Mouse (Mus musculus): ENCODE results near the gene Begain.

The Begain gene

DNA sequence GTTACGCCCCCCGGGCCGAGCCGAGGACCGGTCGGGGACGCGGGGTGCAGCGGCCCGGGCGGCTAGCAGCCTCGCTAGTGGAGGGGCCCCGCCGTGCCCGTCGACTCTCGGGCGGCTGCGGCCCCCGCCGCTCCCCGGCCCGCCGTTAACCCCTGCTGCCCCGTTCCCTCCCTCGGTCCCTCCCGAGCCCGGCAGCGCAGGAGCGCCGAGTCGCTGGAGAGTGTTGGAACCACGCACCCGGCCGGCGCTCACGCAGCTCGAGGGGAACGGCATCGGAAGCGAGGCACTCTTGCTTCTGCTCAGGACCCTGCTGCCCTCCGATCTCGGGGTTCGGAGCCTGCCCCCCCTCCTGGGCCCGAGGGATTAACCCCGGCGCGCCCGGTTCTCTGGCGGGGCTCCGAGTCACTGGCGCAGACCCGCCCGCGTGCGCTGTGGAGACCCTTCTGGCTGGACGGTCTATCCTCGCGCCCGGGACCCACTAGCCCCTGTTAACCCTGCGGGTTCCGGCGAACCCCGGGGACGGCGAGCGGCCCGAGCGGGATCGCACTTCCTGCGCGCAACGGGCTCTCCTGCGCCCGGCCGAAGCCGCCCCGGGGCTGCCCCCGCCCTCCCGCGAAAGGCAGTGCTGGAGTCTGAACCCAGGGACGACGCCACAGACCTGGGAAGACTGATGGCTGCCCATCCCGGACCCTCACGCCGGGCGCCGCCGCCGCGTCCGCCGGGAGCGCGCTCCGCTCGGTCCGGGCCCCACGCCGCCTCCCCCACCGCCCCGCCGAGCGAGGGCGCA is 14.8 kb downstream of the Begain start:
- no peak for DNase-seq (ENCODE audit: low spot score in 2 of 2)

DNA sequence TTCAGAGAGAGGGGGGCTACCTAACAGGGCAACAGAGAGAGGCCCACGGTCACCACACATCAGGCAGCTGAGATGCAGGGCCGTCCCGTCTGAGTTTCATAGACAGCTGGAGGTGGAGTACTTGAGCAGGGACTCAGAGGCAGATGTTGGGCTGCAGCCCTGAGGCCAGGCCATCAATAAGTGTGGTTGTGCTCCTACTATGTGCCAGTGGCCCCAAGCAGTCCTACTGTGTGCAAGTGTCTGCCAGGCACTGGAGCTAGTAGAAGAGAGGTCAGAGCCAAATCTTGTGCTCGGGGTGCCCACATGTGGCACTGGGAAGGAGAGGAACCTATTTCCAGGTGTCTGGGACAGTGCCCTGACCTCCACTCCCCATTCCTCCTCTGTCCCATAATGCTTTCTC is 18.1 kb downstream of the Begain start:
- DNase-seq (ENCODE audit: low spot score in 2 of 2) = no peak

DNA sequence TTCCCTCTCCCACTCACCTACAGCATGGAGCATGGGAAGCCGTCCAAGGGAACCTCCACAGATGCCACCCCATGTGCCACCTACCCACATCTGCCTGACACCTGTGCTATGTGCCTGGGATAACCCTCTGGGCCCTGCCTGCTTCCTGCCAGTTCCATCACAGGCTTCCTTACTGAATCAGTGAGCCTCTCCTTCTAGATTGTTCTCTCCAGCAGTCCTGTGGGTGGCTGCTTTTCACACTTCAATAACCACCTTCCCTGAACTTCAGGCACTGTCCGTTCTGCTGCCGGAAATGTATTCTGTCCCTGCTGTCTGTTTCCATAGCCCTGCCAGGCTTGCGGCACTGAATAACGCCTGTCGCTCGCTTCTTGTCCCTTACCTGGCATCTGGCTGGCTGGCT is 22.4 kb downstream of the Begain start:
- no peak for DNase-seq (ENCODE audit: low spot score in 2 of 2)

DNA sequence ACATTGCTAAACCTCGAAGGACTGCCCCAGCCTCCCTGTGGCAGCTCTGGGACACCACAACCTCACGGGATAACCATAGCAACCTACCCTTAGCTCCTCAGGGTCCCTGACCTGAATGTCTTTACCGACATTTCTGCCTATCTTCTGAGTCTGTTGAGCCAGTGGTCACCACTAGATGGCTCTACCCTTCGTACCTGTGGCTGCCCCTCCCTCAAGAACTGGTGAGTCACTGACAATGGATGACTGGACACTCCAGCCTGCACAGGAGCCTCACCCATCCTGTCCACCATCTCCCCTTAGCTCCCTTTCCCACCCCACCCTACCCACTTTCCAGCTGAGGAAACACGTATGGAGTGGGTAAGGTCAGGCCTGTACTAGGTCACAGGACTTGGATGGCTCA is 23.5 kb downstream of the Begain start:
- DNase-seq (ENCODE audit: low spot score in 2 of 2) = no peak

DNA sequence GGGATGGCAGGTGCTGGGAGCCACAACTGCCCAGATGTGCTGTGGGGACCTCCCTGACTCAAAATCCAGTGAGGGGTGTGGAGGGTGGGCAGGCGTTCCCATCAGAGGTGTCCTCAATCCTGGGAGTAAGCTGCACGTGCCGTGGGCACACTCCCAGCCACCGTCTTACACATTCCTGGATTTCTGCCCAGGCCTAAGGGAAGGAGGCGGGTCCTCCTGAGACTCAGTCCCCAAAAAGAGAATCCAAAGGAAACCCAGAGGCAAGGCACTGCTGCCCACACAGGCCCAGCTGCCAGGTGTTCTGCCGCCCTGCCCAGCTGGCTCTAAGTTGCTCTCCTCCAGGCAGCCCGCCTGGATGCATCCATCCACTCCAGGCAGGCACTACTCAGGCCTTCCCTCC is 28.7 kb downstream of the Begain start:
- no peak for DNase-seq (ENCODE audit: low spot score in 2 of 2)

DNA sequence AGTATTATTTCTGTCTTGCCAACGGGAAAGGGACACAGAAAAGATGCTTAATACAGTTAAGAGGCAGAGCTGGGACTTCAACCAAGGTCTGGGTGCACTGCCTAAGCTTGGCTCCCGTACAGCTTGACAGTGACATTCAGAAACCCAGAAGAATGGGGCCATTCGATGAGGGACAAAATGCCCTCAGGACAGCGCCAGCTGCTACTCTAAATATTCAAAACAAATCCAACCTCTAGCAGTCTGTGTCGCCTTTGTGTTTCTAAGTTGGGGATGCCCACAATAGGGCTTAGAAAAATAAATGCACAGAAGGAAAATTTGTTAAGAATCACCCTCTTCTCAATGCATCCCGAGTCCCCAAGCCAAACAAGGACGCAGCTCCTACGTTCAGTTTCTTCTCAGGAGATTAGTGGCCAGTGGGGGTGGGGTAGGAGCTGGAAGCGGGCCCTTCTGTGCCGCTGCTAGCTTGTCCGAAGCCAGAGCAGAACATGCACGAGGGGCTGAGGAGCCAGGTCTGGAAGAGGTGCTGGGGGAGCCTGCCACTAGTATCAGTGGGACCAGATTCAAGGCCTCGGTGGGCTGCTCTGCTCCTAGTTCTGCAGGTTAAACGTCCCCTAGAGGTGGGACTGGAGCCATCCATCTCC is 29.7 kb downstream of the Begain start:
- no peak for DNase-seq (ENCODE audit: low spot score in 2 of 2)

DNA sequence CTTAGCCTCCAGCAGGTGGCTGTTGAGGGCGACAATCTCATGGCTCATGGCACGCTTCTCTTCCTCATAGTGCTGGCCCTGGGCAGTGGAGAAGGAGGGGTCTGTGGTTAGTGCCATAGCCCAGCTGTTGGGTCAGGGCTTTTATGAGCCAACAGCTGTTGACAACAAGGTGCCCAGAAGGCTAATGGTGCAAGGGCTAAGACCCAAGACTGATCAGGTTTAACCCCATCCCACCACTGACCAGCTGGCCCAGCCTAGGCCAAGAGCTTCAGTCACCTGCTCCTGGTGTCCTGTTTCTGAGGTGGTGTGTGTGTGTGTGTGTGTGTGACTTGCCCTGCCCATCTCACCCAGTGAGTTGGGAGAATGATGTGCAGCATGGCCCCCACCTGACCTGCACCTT is 31.0 kb downstream of the Begain start:
- DNase-seq (ENCODE audit: low spot score in 2 of 2) = no peak

DNA sequence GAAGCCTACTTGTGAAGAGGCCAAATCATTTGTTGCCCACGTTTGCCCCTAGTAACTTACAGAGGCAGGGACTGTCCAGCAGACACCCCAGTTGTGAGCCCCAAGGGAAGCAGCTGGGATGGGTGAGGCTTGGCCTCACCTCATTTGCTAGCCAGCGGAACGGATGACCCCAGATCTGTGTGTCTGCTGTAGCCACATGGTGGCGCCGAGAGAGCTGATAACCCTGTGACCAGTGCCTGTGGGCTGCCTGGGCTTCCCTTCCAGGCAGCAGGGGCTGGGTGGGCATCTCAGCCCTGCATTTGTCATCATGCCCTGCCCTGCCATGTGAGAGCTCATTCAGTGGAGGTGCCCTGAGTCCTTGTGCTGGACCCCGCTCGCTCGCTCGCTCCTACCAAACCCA is 44.2 kb downstream of the Begain start:
- DNase-seq (ENCODE audit: low spot score in 2 of 2) = no peak

DNA sequence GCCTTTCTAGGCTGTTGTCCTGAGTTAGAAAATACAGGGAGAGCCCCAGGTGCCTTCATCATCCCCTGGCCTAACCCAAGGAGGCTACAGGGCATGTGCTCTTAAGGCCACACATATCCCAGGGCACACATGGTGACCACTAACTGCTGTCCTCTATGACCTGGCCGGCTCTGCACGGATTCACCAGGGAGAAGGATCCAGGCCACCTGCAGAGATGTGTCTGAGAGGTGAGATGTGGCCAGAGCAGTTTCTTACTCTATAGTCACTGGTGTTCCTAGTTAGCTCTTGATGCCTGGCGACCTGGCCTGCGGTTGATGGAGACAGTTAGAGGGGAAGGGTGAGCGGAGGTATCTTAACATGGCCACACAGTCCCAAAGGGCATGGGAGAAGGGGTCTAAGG is 45.1 kb downstream of the Begain start:
- DNase-seq (ENCODE audit: low spot score in 2 of 2) = no peak

DNA sequence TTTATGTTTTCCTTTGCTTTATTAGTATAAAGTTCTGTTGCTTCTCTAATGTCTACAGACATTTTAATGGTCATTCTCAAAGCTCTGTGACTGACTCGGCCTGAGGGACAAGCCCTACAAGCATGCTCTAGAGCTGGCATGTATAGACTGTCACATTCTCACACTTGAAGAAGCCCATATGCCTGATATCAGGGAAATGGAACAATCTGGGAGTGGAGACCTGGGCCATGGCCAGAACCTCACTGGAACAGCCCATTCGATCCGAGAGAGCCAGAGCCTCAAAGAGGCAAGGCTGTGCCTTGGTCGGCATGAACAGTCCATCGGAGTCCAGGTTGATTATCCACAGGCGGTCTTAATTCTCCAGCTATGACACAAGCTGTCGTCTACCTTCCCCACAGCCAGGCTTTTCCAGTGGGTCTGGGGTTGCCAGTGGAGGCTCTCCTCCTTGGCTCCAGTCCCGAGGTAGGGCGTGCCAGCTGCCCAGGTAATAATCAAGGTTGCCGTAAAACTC is 45.8 kb downstream of the Begain start:
- DNase-seq (ENCODE audit: low spot score in 2 of 2) = no peak

DNA sequence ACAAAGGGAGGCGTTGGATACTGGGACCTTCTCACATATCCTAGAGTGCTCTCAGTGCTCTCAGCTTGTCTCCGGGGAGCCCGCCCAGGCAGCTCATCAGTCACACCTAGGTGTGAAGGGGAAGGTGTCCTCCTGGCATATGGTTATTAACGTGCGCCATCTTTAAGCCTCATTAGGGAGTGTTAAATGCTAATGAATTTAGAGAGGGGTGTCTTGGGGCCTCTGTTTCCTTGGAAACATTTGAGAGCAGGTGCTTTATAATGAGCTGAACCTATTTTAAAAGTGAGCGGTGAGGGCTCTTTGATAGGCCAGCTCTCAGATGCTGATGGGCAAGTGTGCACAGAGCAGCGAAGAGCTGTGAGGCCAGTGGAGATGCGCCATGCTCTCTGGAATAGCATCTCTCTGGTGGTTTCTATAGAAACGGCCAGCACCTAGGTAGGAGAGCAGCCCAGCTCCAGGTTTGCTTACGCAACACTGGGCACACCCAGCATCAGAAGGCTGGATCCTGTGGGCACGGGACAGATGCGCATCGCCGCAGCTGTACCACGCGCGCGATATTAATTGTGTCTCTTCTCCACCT is 57.9 kb downstream of the Begain start:
- no peak for DNase-seq (ENCODE audit: low spot score in 2 of 2)

DNA sequence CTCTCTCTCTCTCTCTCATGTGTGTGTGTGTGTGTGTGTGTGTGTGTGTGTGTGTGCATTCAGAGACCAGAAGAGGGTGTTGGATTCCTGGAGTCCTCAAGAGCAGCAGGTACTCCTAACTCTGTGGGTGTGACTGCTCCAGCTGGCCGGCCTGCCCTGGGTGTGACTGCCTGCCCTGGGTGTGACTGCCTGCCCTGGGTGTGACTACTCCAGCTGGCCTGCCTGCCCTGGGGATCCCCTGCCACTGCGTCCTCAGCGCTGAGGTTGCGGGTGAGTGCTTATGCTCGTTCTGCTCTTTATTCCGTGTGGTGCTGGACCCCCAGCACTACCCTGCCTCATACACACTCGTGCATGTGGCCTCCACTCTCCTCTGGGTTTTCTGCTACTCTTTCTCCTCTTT is 65.0 kb downstream of the Begain start:
- no peak for DNase-seq (ENCODE audit: low spot score in 2 of 2)

DNA sequence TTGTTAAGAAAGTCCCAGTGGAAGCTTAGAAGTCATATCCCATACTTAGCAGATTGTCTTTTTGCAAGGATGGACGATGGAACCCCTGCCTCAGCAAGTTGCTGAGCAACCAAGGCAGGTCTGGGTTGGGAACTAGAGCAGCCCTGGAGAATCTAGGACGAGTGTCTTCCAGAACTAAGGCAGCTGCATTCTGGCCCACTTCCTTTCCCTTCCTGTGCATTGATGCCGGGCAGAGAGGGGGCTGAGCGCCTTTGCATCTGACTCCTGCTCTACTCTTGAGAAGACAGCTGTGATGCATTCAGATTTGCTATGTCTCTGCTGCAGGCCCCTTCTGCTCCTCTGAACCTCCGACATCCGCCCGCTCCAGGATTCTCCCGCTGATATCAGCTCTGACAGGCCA is 70.8 kb downstream of the Begain start:
- DNase-seq (ENCODE audit: low spot score in 2 of 2) = no peak

DNA sequence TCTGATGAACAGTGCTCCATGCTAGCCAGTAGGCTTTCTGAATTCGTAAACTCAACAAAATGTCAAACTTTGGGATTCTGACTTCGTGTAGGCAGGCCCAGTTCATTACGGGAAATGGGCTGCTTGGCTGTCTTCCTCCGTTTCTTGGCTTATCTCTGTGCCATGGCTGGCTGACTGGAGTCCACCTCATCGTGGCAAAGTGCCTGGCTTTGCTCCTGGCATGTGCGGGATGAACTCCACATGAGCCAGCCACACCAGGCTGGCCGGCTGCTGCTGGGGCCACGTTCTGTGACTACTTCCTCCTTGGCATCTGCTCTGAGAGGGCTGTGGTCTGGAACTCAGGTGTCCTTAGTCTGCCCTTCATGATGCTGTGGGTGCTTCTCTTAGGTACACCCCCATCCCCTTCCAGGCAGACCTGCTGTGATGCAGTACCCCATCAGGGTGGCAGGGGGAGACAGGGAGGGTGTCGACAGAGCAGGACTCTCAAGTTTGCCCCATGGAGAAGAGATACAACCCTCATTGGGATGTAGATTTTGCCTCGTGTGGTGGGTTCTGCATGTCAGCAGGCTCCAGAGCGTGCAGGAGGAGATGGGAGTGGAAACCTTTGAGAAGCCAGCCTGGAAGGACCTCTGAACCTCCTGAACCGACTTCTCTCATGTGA is 71.9 kb downstream of the Begain start:
- no peak for DNase-seq (ENCODE audit: low spot score in 2 of 2)

DNA sequence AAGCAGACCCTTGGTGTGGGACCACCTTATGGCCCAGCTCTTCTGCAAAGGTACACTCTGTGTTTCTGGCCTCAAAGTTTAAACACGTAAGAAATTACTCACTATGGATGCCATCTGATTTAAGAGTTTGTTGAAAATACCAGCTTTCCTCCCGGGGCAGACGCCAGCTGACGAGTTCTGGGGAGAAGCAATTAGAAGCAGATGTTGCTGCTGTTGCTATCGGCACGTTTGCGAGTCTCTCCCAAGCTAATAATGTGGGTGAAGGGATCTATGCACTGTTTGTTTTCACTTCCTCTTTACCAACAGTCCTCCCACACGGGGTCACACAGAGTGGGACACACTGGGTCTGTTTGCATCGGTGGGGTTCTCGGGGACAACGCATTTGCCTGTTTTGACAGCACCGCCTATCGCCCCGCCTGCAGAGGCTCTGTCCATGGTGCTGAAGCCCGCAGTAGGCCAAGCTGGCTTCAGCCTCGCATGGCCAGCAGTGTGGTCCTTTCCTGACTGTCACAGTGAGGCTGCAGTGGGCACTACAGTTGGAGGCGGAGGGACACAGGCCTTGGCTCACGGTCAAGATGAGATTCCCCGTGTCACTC is 73.5 kb downstream of the Begain start:
- peak; percentile 70 to 83 for DNase-seq (ENCODE audit: low spot score in 2 of 2)

DNA sequence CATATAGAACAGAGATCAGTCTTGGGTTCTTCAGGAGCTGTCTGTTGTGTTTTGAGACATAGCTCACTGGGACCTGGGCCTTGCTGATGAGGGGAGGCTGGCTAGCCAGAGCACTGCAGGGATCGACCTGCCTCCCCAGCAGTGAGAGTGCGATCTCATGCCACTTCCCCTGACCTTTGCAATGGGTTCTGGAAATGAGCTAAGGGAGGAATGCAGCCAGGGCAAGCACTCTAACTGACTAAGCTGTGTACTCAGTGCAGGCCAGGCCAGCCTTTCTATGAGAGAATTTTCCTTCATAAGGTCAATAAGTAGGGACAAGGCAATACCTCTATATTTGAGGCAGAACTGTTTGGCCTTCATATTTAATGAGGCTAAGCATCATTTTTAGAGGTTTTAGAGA is 75.0 kb downstream of the Begain start:
- no peak for DNase-seq (ENCODE audit: low spot score in 2 of 2)

DNA sequence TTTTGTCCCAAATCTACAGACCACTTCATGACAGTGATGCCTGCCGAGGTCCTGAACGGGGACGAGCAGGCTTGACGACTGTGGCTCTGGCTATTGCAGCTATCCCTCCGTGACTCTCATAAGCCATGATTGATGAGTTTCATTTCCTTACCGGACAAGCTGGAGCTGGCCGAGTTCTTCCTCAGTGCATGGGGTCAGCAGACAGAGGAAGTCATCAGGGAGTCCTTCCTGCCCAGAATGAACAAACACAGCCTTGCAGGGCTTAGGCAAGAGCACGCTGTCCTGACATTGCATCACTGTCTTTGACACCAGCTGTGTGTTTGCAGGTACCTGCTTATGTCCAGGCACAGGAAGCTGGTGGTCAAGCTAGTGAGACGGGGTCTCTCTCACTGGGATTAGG is 77.6 kb downstream of the Begain start:
- no peak for DNase-seq (ENCODE audit: low spot score in 2 of 2)

DNA sequence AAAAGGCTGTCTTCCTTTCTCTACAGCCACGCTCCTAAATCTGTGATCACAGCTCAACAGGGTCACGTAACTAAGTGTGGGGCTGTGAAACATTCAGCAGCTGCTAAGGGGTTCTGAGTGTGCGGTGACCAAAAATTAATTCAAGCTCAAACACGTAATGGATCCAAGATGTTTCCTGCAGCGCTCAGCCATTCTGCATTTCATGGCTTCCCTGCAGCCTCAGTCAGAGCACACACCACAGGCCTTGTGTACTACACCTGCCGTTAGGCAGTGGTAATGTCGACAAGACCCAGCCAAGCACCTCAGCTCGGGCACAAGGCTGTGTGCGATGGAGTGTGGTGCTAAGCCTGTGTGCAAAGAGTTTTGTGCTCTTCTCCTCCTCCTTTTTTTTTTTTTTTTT is 80.6 kb downstream of the Begain start:
- DNase-seq (ENCODE audit: low spot score in 2 of 2) = no peak

DNA sequence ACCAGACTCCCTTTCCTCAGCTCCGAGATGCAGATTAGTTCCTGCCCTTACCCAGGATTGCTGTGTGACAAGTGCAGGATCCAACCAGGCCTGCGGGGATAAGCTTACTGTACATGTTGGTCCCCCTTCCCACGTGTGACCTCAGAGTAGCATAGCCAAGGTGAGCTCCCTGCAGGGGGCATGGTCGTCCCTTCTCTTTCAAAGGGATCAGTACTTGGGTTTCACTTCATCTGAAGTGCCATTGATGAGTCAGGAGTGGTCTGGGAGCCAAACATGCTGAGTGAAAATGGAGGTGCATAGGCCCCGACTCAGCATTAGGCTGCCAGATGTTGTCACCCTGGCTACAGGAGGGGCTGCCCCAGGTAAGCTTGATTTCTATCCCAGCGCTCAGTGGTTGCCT is 83.0 kb downstream of the Begain start:
- no peak for DNase-seq (ENCODE audit: low spot score in 2 of 2)

DNA sequence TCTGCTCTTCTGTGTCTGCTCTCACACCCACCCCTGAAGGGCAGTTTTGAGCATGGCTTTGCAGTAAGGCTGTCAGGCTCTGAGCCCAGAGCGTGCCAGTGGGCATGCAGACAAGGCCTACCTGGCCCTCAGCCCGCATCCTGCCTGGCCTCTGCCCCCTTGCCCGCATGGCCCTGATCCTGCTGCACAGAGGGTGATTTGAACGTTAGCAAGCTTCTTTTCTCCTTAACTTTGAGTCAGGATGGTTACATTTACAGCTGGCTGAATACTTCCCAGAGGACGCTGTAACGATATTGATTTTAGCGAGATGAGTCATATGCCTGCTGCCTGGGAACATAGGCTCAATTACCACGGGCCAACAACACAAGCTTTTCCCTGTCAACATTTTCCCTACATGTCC is 83.5 kb downstream of the Begain start:
- DNase-seq (ENCODE audit: low spot score in 2 of 2) = no peak

DNA sequence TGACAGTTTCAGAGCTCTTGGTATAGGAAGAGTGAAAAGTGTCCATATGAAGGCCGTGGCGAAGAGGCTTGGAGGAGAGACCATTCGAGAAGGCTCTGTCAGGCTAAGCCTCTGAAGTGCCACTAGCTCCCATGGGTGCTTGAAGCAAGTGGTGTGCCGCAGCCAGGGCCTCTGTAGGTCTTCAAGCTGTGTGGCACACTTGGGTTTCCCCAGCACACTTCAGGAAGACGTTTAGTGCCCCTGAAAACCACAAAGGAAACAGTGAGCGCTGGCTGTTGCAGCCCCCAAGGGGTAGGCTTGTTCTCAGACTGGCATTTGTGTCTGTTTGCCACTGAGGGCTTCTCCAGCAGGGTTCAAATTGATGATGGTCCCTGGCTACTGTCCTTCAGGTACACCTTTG is 84.5 kb downstream of the Begain start:
- DNase-seq (ENCODE audit: low spot score in 2 of 2) = no peak

DNA sequence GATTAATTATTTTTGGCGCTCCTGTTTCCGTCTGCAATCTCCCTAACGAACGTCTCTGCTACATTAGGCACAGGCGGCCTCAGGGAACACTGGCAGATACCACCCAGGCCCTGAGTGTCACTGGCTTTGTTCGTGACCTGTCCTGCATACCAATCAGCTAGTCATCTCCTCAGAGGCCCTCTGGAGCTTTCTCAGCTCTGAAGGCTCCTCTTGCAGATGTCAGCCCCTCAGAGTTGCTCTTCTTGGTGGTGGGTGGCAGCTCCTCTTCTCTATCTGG is 85.4 kb downstream of the Begain start:
- DNase-seq (ENCODE audit: low spot score in 2 of 2) = no peak
